Mouse (Mus musculus) liver, postnatal 0 days (tissue): ENCODE measurements around the gene Prm2. TPM values are rescaled to one million over a fixed set of nuclear protein-coding genes. Genes with fewer than 3 reads are reported as not detected.

Experiments used
- ATAC-seq: fragments of 200-750 bp; cut with Nextera tagmentation; 2 replicates; pipeline ENCODE4 v1.8.0; 2017; ENCODE audit warnings: mild to moderate bottlenecking, moderate library complexity
- DNase-seq: peaks from one replicate; pipeline ENCODE4 v3.0.0-alpha.2; 2016
- H3K27ac ChIP-seq: fragments of 300-500 bp; sonication (generic); 2 replicates; pipeline ENCODE4 v1.5.1; 2014; ENCODE audit warnings: antibody characterized with exemption, moderate library complexity, mild to moderate bottlenecking, low read depth
- H3K27me3 ChIP-seq: fragments of 300-500 bp; sonication (generic); 2 replicates; pipeline ENCODE4 v1.6.1; 2014; ENCODE audit warnings: low read length, control low read depth, mixed read lengths; ENCODE audit not compliant: insufficient read depth
- H3K36me3 ChIP-seq: fragments of 300-500 bp; sonication (generic); replicated peaks from 2 replicates; pipeline ENCODE4 v1.6.1; 2014; ENCODE audit warnings: mild to moderate bottlenecking, control low read depth, low read length, moderate library complexity, mixed read lengths; ENCODE audit not compliant: insufficient read depth
- H3K4me1 ChIP-seq: fragments of 300-500 bp; sonication (generic); 2 replicates; pipeline ENCODE4 v1.6.1; 2014; ENCODE audit warnings: antibody characterized with exemption, mild to moderate bottlenecking, control low read depth; ENCODE audit not compliant: insufficient read depth
- H3K4me2 ChIP-seq: fragments of 300-500 bp; sonication (generic); 2 replicates; pipeline ENCODE4 v1.6.1; 2014; ENCODE audit warnings: low read depth, mild to moderate bottlenecking, low read length, moderate library complexity, mixed read lengths
- H3K4me3 ChIP-seq: fragments of 300-500 bp; sonication (generic); 2 replicates; pipeline ENCODE4 v1.5.1; 2014; ENCODE audit warnings: low read depth, low read length
- H3K9ac ChIP-seq: fragments of 300-500 bp; sonication (generic); replicated peaks from 2 replicates; pipeline ENCODE4 v1.6.1; 2014; ENCODE audit warnings: mild to moderate bottlenecking, moderate library complexity
- H3K9me3 ChIP-seq: fragments of 300-500 bp; sonication (generic); 2 replicates; pipeline ENCODE4 v1.6.1; 2016; ENCODE audit warnings: mild to moderate bottlenecking, control low read depth, low read length, mixed read lengths
- CTCF ChIP-seq: sonication (generic); IDR thresholded peaks from 2 replicates; pipeline ENCODE4 v1.5.1; 2016; ENCODE audit warnings: antibody characterized with exemption, low read depth
- EP300 ChIP-seq: IDR thresholded peaks from 2 replicates; pipeline ENCODE4 v1.6.1; 2016; ENCODE audit warnings: antibody characterized with exemption, low read depth, mild to moderate bottlenecking
- WGBS: fragments of 180-500 bp; shearing (Covaris S2); extraction: QIAGEN DNeasy Blood & Tissue Kit; methylation state at CpG from one replicate; pipeline ENCODE4 v1.1.7; 2014; ENCODE audit not compliant: insufficient replicate concordance; 5-methylcytosine and 5-hydroxymethylcytosine counted together
- polyA plus RNA-seq: library from polyadenylated mRNA; unstranded; fragments of >200 nt; fragmentation: Nextera tagmentation; extraction: Ambion mirVana; gene quantifications from 2 replicates; pipeline ENCODE4 v1.2.1, GENCODE M21; 2015

The Prm2 gene
- polyA plus RNA-seq, 1 experiment from 2014 or later, result not detected

- no peak for TF ChIP-seq EP300
- Histone ChIP-seq H3K27me3 (no peaks in the 10 kb centered on the region), H3K27ac (no peak overlapping the region), H3K4me1 (peaks cover 47% of the 10 kb centered on the region), H3K4me2 (no peak overlapping the region), H3K4me3 (no peak overlapping the region), H3K9me3 (no peaks in the 10 kb centered on the region), H3K9ac (no peak overlapping the region), H3K36me3 (no peaks in the 10 kb centered on the region)
- ATAC-seq, result no peak
- DNase-seq, result no peak
- WGBS, result 81% methylated on average over 8 of the region's 8 CpGs
Observed at GRCm38 (mm10) chr16:10773543-10773942, 22.4 kb downstream of the Prm2 start.

- Histone ChIP-seq H3K36me3 (no peaks in the 10 kb centered on the region), H3K9me3 (no peaks in the 10 kb centered on the region), H3K9ac (no peak overlapping the region), H3K4me3 (no peak overlapping the region), H3K27ac (peak overlapping the region; percentile 16; the same call in 1 of the 2 replicates), H3K4me1 (peaks cover 49% of the 10 kb centered on the region), H3K4me2 (peak overlapping the region; percentile 32; the same call in 1 of the 2 replicates), H3K27me3 (no peaks in the 10 kb centered on the region)
- DNase-seq, result no peak
- ATAC-seq, result peak; percentile 45; the same call in 1 of the 2 replicates
- 51% methylated on average over 19 of the region's 19 CpGs for WGBS
- TF ChIP-seq CTCF (no peak), EP300 (no peak)
Observed at GRCm38 (mm10) chr16:10771769-10772510, 24.0 kb downstream of the Prm2 start.

- H3K36me3 ChIP-seq, result no peaks in the 10 kb centered on the region
- ATAC-seq (peak; percentile 38), DNase-seq (no peak)
- H3K9me3 ChIP-seq, result no peaks in the 10 kb centered on the region
- peaks cover 49% of the 10 kb centered on the region for H3K4me1 ChIP-seq
- no peak overlapping the region for H3K4me3 ChIP-seq
- TF ChIP-seq CTCF (peak; percentile 20; the same call in 1 of the 2 replicates), EP300 (no peak)
- no peaks in the 10 kb centered on the region for H3K27me3 ChIP-seq
- H3K9ac ChIP-seq, result no peak overlapping the region
- 35% methylated on average over 4 of the region's 4 CpGs for WGBS
- H3K27ac ChIP-seq, result 0 out of 2 replicates have a peak overlapping the region, but pooled peaks have one; percentile 6
- H3K4me2 ChIP-seq, result no peak overlapping the region
Observed at GRCm38 (mm10) chr16:10770531-10771325, 25.2 kb downstream of the Prm2 start.

DNA sequence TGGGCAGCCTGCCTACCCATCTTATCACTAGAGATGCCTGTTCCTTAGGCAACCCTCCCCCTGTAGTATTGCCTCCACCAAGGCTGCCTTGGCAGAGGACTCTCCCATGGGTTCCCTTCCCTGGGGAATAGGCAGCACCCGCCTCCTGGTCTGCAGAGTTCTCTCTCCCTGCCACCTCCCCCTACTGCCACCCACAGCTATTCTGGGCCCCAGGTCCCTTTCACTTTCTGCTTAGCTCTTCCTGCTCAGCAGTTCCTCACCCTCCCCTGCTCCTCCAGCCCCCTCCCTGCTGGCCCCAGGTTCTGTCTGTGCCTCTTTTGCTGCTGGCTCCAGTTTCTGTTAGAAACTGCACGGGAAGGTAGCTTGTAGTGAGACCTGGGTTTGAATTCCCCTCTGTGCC is 26.3 kb downstream of the Prm2 start:
- ATAC-seq, result no peak
- Histone ChIP-seq H3K27me3 (no peaks in the 10 kb centered on the region), H3K4me1 (peaks cover 47% of the 10 kb centered on the region), H3K36me3 (no peaks in the 10 kb centered on the region), H3K27ac (0 out of 2 replicates have a peak overlapping the region, but pooled peaks have one; percentile 11), H3K4me3 (no peak overlapping the region), H3K4me2 (peak overlapping the region; percentile 35), H3K9me3 (no peaks in the 10 kb centered on the region), H3K9ac (no peak overlapping the region)
- TF ChIP-seq CTCF, result no peak
- no peak for TF ChIP-seq EP300
- DNase-seq, result no peak
- WGBS, result 24% methylated on average over 2 of the region's 2 CpGs

GRCm38 (mm10) chr16:10768821-10769220 is 27.1 kb downstream of the Prm2 start:
- Histone ChIP-seq H3K27ac (no peak overlapping the region), H3K36me3 (no peaks in the 10 kb centered on the region), H3K4me3 (no peak overlapping the region), H3K4me1 (peaks cover 42% of the 10 kb centered on the region), H3K27me3 (0 out of 2 replicates have a peak, but pooled peaks cover 3% of the 10 kb centered on the region), H3K4me2 (peak overlapping the region; percentile 37), H3K9me3 (no peaks in the 10 kb centered on the region), H3K9ac (no peak overlapping the region; the same call in 1 of the 2 replicates)
- WGBS, result 22% methylated on average over 9 of the region's 9 CpGs
- peak; percentile 52 for ATAC-seq
- TF ChIP-seq EP300 (no peak), CTCF (no peak)
- peak; percentile 67 for DNase-seq

DNA sequence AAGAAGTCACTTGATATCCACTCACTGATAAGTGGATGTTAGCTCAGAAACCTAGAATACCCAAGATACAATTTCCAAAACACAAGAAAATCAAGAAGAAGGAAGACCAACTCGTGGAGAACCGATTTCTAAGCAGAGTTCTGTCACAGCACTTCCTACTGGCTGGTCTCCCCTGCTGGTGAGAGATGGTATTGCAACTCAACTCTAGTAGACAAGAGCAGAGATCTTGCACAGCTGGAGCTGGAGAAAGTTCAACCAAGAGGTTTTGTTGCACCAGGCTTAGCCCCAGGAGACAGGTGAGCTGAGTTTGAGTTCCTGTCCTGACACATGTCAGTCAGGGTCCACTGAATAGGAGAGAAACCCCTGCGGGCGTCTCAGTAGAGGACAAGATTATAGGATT is 28.8 kb downstream of the Prm2 start:
- no peak overlapping the region for H3K4me2 ChIP-seq
- TF ChIP-seq CTCF, result peak; percentile 95
- TF ChIP-seq EP300, result no peak
- 38% methylated on average over 4 of the region's 4 CpGs for WGBS
- DNase-seq (peak; percentile 79), ATAC-seq (no peak)
- no peak overlapping the region for H3K9ac ChIP-seq
- peaks cover 38% of the 10 kb centered on the region for H3K4me1 ChIP-seq
- no peaks in the 10 kb centered on the region for H3K9me3 ChIP-seq
- 0 out of 2 replicates have a peak, but pooled peaks cover 4% of the 10 kb centered on the region for H3K27me3 ChIP-seq
- no peaks in the 10 kb centered on the region for H3K36me3 ChIP-seq
- no peak overlapping the region for H3K4me3 ChIP-seq
- no peak overlapping the region for H3K27ac ChIP-seq
